Mouse (Mus musculus) stomach, embryonic 16.5 days (tissue): ENCODE measurements around the gene Cidec. TPM values are rescaled to one million over a fixed set of nuclear protein-coding genes. Genes with fewer than 3 reads are reported as not detected.
A peak's percentile ranks its signal among the peaks of the same experiment; 100 is the strongest.

ENCODE experiments used
- ATAC-seq: fragments of 200-750 bp; cut with Nextera tagmentation; 2 replicates; pipeline ENCODE4 v1.8.0; 2017; ENCODE audit warnings: moderate number of reproducible peaks, moderate TSS enrichment; ENCODE audit not compliant: insufficient read depth, low FRiP score
- H3K27ac ChIP-seq: fragments of 300-500 bp; sonication (generic); 2 replicates; pipeline ENCODE4 v1.5.1; 2014; ENCODE audit warnings: low read length
- H3K27me3 ChIP-seq: fragments of 300-500 bp; sonication (generic); 2 replicates; pipeline ENCODE4 v1.6.1; 2014; ENCODE audit warnings: low read length, control low read depth, mixed read lengths; ENCODE audit not compliant: control insufficient read depth, insufficient read depth
- H3K36me3 ChIP-seq: fragments of 300-500 bp; sonication (generic); 2 replicates; pipeline ENCODE4 v1.6.1; 2014; ENCODE audit warnings: low read length; ENCODE audit not compliant: control insufficient read depth, insufficient read depth
- H3K4me1 ChIP-seq: fragments of 300-500 bp; sonication (generic); 2 replicates; pipeline ENCODE4 v1.6.1; 2014; ENCODE audit warnings: low read length, control low read depth, mixed read lengths; ENCODE audit not compliant: control insufficient read depth, insufficient read depth
- H3K4me2 ChIP-seq: fragments of 300-500 bp; sonication (generic); 2 replicates; pipeline ENCODE4 v1.6.1; 2014; ENCODE audit warnings: low read depth, low read length, mixed read lengths
- H3K4me3 ChIP-seq: fragments of 300-500 bp; sonication (generic); replicated peaks from 2 replicates; pipeline ENCODE4 v1.5.1; 2014; ENCODE audit warnings: mild to moderate bottlenecking, low read length
- H3K9ac ChIP-seq: fragments of 300-500 bp; sonication (generic); 2 replicates; pipeline ENCODE4 v1.6.1; 2014; ENCODE audit warnings: low read length
- H3K9me3 ChIP-seq: fragments of 300-500 bp; sonication (generic); replicated peaks from 2 replicates; pipeline ENCODE4 v1.6.1; 2016; ENCODE audit warnings: low read length, control low read depth; ENCODE audit not compliant: control insufficient read depth
- WGBS: fragments of 180-500 bp; shearing (Covaris S2); extraction: QIAGEN DNeasy Blood & Tissue Kit; methylation state at CpG from one replicate; pipeline ENCODE4 v1.1.7; 2014; 5-methylcytosine and 5-hydroxymethylcytosine counted together
- polyA plus RNA-seq: library from polyadenylated mRNA; unstranded; fragments of >200 nt; fragmentation: Nextera tagmentation; extraction: Ambion mirVana; gene quantifications from 2 replicates; pipeline ENCODE4 v1.2.1, GENCODE M21; 2015

The Cidec gene
- polyA plus RNA-seq, 1 experiment from 2014 or later: 3.6 TPM

DNA sequence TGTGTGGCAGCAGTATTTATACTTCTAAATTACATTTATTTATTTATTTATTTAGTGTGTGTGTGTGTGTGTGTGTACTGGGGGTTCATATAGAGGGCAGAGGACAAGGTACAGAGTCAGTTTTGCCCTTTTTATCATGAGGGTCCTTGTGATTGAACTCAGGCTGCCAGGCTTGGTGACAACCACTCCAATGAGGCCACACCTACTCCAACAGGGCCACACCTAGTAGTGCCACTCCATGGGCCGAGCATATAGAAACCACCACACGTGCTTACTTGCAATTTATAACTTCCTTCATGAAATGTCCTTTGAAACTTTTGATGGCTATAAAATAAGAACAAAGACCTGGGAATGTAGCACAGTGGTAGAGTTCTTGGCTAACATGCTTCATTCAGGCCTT lies 37.7 kb upstream of the Cidec start:
- Histone ChIP-seq H3K27ac (no peak overlapping the region), H3K9ac (no peak overlapping the region), H3K4me1 (peaks cover 20% of the 10 kb centered on the region), H3K36me3 (no peaks in the 10 kb centered on the region), H3K4me2 (no peak overlapping the region), H3K9me3 (no peaks in the 10 kb centered on the region), H3K27me3 (no peaks in the 10 kb centered on the region), H3K4me3 (no peak overlapping the region)
- 62% methylated on average over 2 of the region's 2 CpGs for WGBS
- no peak for ATAC-seq

DNA sequence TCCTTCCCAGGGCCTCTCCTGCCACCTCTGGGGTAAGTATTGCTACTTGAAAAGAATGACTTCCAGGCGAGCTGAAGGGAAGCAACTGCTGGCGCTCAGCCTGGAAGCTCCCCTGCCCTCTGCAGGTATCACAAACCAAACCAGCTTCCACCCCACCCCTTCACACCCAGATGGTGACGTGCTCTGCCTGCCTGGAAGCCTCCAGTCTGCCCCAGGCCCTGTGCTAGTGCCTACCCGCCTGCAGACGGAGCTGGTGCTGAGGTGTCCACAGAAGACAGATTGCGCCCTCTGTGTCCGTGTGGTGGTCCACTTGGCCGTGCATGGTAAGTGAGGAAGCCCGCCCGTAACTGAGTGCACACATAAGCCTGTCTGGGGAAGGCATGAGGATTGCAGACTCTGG lies 36.5 kb upstream of the Cidec start:
- H3K36me3 ChIP-seq: no peaks in the 10 kb centered on the region
- H3K27ac ChIP-seq: peak overlapping the region; percentile 93
- H3K4me1 ChIP-seq: peaks cover 20% of the 10 kb centered on the region
- ATAC-seq: peak; percentile 52; the same call in 1 of the 2 replicates
- H3K9ac ChIP-seq: peak overlapping the region; percentile 83
- no peaks in the 10 kb centered on the region for H3K27me3 ChIP-seq
- H3K4me2 ChIP-seq: peak overlapping the region; percentile 74
- peak overlapping the region; percentile 49 for H3K4me3 ChIP-seq
- 64% methylated on average over 10 of the region's 10 CpGs for WGBS
- H3K9me3 ChIP-seq: no peaks in the 10 kb centered on the region

DNA sequence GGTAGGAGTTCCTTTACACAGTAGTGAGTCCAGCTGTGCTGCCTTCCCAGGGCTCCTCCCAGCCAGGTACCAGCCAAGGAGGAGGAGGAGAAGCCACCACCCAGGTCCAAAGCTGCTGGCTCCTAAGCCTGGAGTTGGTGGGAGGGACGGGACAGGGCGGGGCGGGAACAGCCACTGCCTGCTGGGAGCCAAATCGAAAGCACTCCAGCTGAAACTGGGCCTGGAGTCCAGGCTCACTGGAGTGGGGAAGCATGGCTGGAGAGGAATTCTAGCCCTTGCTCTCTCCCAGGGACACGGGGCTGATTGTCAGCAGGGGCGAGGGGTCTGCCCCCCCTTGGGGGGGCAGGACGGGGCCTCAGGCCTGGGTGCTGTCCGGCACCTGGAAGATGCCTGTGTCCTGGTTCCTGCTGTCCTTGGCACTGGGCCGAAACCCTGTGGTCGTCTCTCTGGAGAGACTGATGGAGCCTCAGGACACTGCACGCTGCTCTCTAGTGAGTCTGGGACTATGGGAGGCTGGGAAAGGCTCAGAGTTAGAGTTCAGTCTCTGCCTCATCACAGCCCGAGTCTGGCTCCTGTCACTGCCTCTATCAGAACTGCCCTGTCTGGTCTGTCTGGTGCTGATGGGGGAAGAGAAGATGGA lies 35.9 kb upstream of the Cidec start, which contains the start of gene Il17rc:
TSS of gene Il17rc (plus strand) at position 131 of the 640 bp plus-strand sequence.
- Histone ChIP-seq H3K4me1 (peaks cover 20% of the 10 kb centered on the region), H3K4me3 (peak within 1 kb of the TSS; percentile 49), H3K4me2 (peak within 1 kb of the TSS; percentile 74), H3K27ac (peak within 1 kb of the TSS; percentile 93), H3K9ac (peak within 1 kb of the TSS; percentile 83), H3K9me3 (no peaks in the 10 kb centered on the region), H3K27me3 (no peaks in the 10 kb centered on the region), H3K36me3 (no peaks in the 10 kb centered on the region)
- WGBS: 22% methylated on average over 12 of the region's 12 CpGs
- peak; percentile 78 for ATAC-seq

DNA sequence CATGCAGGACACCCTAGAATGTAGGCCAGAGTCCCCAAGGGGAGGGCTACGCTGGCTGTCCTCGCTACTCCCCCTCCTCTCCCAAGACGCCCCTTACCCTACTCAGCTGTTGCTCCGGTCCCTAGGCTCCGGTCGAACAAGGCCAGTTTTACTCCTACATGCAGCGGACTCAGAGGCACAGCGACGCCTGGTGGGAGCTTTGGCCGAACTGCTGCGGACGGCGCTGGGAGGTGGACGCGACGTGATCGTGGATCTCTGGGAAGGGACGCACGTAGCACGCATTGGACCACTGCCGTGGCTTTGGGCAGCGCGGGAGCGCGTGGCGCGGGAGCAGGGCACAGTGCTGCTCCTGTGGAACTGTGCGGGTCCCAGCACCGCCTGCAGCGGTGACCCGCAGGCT lies 33.9 kb upstream of the Cidec start:
- Histone ChIP-seq H3K4me2 (peak overlapping the region; percentile 63), H3K36me3 (no peaks in the 10 kb centered on the region), H3K27ac (no peak overlapping the region), H3K4me3 (peak overlapping the region; percentile 39), H3K4me1 (peaks cover 20% of the 10 kb centered on the region), H3K27me3 (no peaks in the 10 kb centered on the region), H3K9ac (peak overlapping the region; percentile 38), H3K9me3 (no peaks in the 10 kb centered on the region)
- ATAC-seq: peak; percentile 74; the same call in 1 of the 2 replicates
- WGBS: 2% methylated on average over 31 of the region's 31 CpGs

DNA sequence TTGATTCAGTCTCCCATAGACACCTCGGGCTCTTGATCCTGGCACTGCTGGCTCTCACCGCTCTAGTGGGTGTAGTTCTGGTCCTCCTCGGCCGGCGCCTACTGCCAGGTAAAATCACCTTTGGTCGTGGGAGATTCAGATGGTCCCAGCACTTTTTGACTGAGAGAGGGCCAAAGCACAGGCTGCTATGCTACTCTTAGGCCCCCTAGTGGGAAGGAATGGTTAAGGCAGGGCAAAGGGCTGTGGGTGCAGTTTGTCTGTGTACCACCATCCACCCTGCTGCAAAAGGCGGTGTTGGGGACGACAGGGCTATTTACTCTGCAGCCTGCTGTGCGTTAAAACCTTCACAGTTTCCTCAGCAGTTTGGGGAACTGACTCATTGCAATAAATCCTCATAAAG lies 33.5 kb upstream of the Cidec start:
- peak overlapping the region; percentile 63 for H3K4me2 ChIP-seq
- no peaks in the 10 kb centered on the region for H3K27me3 ChIP-seq
- peak; percentile 35; the same call in 1 of the 2 replicates for ATAC-seq
- WGBS: 5% methylated on average over 9 of the region's 9 CpGs
- no peak overlapping the region for H3K27ac ChIP-seq
- no peaks in the 10 kb centered on the region for H3K36me3 ChIP-seq
- H3K4me3 ChIP-seq: peak overlapping the region; percentile 39
- H3K9me3 ChIP-seq: no peaks in the 10 kb centered on the region
- peaks cover 20% of the 10 kb centered on the region for H3K4me1 ChIP-seq
- peak overlapping the region; percentile 38 for H3K9ac ChIP-seq

DNA sequence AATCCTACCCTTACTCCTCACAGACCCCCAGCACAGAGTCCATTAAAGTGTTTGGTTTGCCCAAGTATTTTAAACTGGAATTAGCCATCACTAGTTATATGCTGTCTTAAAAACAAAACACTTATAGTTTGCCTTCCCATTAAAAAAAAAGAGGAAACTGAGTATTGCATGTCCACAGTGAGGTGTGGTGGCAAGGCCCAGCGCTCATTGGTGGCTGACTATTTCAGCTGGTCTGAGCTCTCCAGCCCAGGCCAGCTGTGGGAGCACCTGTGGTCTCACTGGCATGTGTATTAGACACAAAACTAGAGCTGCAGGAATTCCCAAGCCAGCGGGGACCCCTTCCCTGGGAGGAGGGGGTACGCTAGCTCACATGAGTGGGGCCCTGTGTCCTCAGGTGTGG lies 33.0 kb upstream of the Cidec start:
- peak overlapping the region; percentile 63; the same call in 1 of the 2 replicates for H3K4me2 ChIP-seq
- H3K36me3 ChIP-seq: no peaks in the 10 kb centered on the region
- H3K9ac ChIP-seq: peak overlapping the region; percentile 38
- no peak overlapping the region for H3K27ac ChIP-seq
- peaks cover 20% of the 10 kb centered on the region for H3K4me1 ChIP-seq
- no peaks in the 10 kb centered on the region for H3K9me3 ChIP-seq
- ATAC-seq: no peak
- WGBS: 71% methylated on average over 3 of the region's 3 CpGs
- H3K27me3 ChIP-seq: no peaks in the 10 kb centered on the region
- H3K4me3 ChIP-seq: no peak overlapping the region

DNA sequence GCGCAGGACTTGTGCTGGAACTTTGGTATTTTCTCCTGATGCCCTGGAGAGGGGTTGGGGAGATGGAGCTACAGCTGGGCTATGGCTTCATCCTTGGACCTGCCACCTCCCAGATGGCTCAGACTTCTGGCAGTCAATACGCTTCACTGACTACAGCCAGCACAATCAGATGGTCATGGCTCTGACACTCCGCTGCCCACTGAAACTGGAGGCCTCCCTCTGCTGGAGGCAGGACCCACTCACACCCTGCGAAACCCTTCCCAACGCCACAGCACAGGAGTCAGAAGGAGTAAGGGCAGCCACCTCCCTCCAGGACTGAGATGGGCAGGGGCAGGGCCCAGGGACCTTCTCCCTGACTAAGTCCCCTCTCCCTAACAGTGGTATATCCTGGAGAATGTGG lies 30.0 kb upstream of the Cidec start:
- Histone ChIP-seq H3K27ac (no peak overlapping the region), H3K27me3 (no peaks in the 10 kb centered on the region), H3K9ac (no peak overlapping the region; the same call in 1 of the 2 replicates), H3K36me3 (no peaks in the 10 kb centered on the region), H3K9me3 (no peaks in the 10 kb centered on the region), H3K4me1 (peaks cover under 1% of the 10 kb centered on the region), H3K4me2 (no peak overlapping the region), H3K4me3 (no peak overlapping the region)
- ATAC-seq: no peak
- 55% methylated on average over 5 of the region's 5 CpGs for WGBS

DNA sequence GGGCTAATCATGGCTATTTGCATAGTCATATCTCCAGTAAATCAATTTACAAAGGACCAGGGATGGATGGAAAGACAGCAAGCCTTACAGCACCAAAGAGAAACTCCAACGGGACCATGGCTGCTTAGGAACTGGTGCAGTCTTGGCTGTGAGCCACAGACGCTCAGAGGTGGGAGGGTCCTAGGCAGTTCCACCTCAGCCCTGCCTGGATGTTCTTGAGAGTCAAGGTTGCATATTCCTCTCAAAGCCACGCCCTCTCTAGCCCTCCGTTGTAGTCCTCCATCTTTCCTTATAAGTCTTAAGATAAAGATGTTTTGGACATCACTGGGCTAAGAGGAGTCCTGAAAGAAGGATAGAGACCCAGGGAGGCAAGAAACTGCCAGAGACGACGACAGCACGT lies 28.5 kb upstream of the Cidec start:
- Histone ChIP-seq H3K4me2 (no peak overlapping the region), H3K4me1 (no peaks in the 10 kb centered on the region; the same call in 1 of the 2 replicates), H3K9me3 (no peaks in the 10 kb centered on the region), H3K36me3 (no peaks in the 10 kb centered on the region), H3K27me3 (no peaks in the 10 kb centered on the region), H3K4me3 (no peak overlapping the region), H3K9ac (no peak overlapping the region), H3K27ac (no peak overlapping the region)
- 57% methylated on average over 7 of the region's 7 CpGs for WGBS
- ATAC-seq: no peak

DNA sequence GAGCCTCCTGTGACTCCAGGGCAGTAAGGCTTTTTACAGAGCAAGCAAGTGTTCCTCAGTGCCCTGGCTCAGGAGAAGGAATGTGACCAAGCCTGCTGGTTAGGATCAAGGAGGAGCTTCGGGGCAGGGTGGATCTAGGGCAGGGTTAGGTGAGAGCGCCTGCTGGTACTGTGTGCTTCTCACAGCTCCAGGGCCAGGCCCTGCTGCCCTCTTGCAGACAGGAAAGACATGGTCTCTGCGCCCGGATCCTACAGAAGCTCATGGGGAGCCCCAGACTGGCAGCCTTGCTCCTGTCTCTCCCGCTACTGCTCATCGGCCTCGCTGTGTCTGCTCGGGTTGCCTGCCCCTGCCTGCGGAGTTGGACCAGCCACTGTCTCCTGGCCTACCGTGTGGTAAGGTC lies 23.1 kb upstream of the Cidec start:
- Histone ChIP-seq H3K4me3 (peak overlapping the region; percentile 35), H3K27ac (peak overlapping the region; percentile 58), H3K27me3 (no peaks in the 10 kb centered on the region), H3K36me3 (no peaks in the 10 kb centered on the region), H3K9ac (peak overlapping the region; percentile 59), H3K4me2 (peak overlapping the region; percentile 48), H3K4me1 (no peaks in the 10 kb centered on the region), H3K9me3 (no peaks in the 10 kb centered on the region)
- 39% methylated on average over 10 of the region's 10 CpGs for WGBS
- peak; percentile 94 for ATAC-seq
